Comparison of ENCODE assay signal across 12 mouse cellular contexts in the genomic region with DNA sequence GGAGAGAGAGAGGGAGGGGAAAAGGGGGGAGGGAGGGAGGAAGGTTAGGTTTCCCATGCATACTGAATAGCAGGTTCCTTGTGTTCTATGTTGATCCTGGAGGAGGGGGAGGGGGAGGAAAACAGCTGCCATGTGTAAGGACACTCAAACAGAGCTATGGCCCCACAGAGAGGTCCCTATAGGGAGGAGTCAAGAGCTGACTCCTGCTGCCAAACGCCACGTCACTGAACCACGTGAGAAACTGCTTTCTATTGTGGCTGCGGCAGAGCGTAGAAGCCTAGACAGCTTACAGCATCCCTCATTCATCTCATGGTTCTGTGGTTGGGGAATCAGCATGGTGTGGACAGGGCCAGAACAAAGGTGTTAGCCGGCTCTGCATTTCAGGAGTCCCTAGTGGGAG. TPM values are rescaled to one million over a fixed set of nuclear protein-coding genes. Genes with fewer than 3 reads are reported as not detected.
DNase-seq lines count a peak whose midpoint lies in the region; ATAC-seq and TF ChIP-seq lines count a peak whose summit lies in the region.
"Had no signal": no experiment of that assay in that cellular context is flagged by ENCODE, and none has a peak within 500 bp of the region (broad histone marks: within the 10 kb centered on the region; RNA-seq: fewer than 3 reads in every experiment).

No protein-coding gene starts in this region.

- TF ChIP-seq CTCF in forebrain, postnatal 0 days (IDR thresholded peaks at IDR 0.05; ENCODE audit: low read depth): no peak

- peak; percentile 83 for ATAC-seq in kidney, embryonic 14.5 days (ENCODE audit: low FRiP score, low TSS enrichment)
- peak; percentile 91 for ATAC-seq in forebrain, postnatal 0 days
- peak; percentile 82 for ATAC-seq in midbrain, embryonic 14.5 days (ENCODE audit: low FRiP score, low TSS enrichment)

- H3K4me2 ChIP-seq in kidney, embryonic 14.5 days (replicated peaks; ENCODE audit: low read depth, low read length): no peak overlapping the region
- no peak overlapping the region for H3K4me2 ChIP-seq in forebrain, postnatal 0 days (ENCODE audit: low read depth)
- no peak overlapping the region for H3K4me2 ChIP-seq in midbrain, embryonic 14.5 days (ENCODE audit: low read length)
- H3K4me2 ChIP-seq: heart, embryonic 11.5 days had no signal

- H3K4me3 ChIP-seq in kidney, embryonic 14.5 days (ENCODE audit: low read length): no peak overlapping the region
- no peak overlapping the region for H3K4me3 ChIP-seq in forebrain, postnatal 0 days (ENCODE audit: low read depth, low read length)
- H3K4me3 ChIP-seq in midbrain, embryonic 14.5 days (replicated peaks; ENCODE audit: low read depth, low read length): no peak overlapping the region

- no peak overlapping the region for H3K27ac ChIP-seq in kidney, embryonic 14.5 days (ENCODE audit: low read depth, low read length)
- H3K27ac ChIP-seq in forebrain, postnatal 0 days (ENCODE audit: low read depth, low read length): peak overlapping the region; percentile 64
- H3K27ac ChIP-seq in midbrain, embryonic 14.5 days (replicated peaks; ENCODE audit: low read depth, low read length): peak overlapping the region; percentile 70; the same call in 1 of the 2 replicates

- no peak for DNase-seq in kidney, adult 11 months
- DNase-seq in brain, adult 2 months (ENCODE audit: low read depth, low spot score): peak; percentile 60
- DNase-seq in forebrain, postnatal 0 days: peak; percentile 79
- DNase-seq in midbrain, embryonic 14.5 days: peak; percentile 83
- no peak for DNase-seq in layer of hippocampus, adult 8-10 months (ENCODE audit: low spot score in 2 of 2)
- DNase-seq in heart, adult 18-20 months: no peak
- DNase-seq in right cerebral cortex, postnatal 25 days: no peak
- DNase-seq: lung, postnatal 10 days had no signal

- H3K27me3 ChIP-seq in kidney, embryonic 14.5 days (ENCODE audit: control insufficient read depth, insufficient read depth, low read length): no peaks in the 10 kb centered on the region
- H3K27me3 ChIP-seq in forebrain, postnatal 0 days (ENCODE audit: insufficient read depth, low read length): no peaks in the 10 kb centered on the region
- no peaks in the 10 kb centered on the region for H3K27me3 ChIP-seq in midbrain, embryonic 14.5 days (ENCODE audit: control insufficient read depth, insufficient read depth, low read length)

- 0 out of 2 replicates have a peak, but pooled peaks cover 2% of the 10 kb centered on the region for H3K9me3 ChIP-seq in kidney, embryonic 14.5 days (ENCODE audit: control insufficient read depth, low read length)
- H3K9me3 ChIP-seq in forebrain, postnatal 0 days (ENCODE audit: low read length): no peaks in the 10 kb centered on the region
- no peaks in the 10 kb centered on the region for H3K9me3 ChIP-seq in midbrain, embryonic 14.5 days (ENCODE audit: control insufficient read depth, low read length)

- H3K9ac ChIP-seq in kidney, embryonic 14.5 days (ENCODE audit: low read depth, low read length): no peak overlapping the region
- H3K9ac ChIP-seq in forebrain, postnatal 0 days: no peak overlapping the region
- H3K9ac ChIP-seq in midbrain, embryonic 14.5 days (replicated peaks; ENCODE audit: low read length): peak overlapping the region; percentile 24; the same call in 1 of the 2 replicates

- no peaks in the 10 kb centered on the region for H3K4me1 ChIP-seq in kidney, embryonic 14.5 days (ENCODE audit: control insufficient read depth, insufficient read depth, low read length)
- peaks cover 17% of the 10 kb centered on the region; the same call in 1 of the 2 replicates for H3K4me1 ChIP-seq in forebrain, postnatal 0 days (ENCODE audit: insufficient read depth)
- 0 out of 2 replicates have a peak, but pooled peaks cover 6% of the 10 kb centered on the region for H3K4me1 ChIP-seq in midbrain, embryonic 14.5 days (ENCODE audit: control insufficient read depth, insufficient read depth, low read length)

- 36% methylated on average over 6 of the region's 6 CpGs for WGBS in kidney, embryonic 14.5 days
- 26% methylated on average over 6 of the region's 6 CpGs for WGBS in forebrain, postnatal 0 days
- 24% methylated on average over 6 of the region's 6 CpGs for WGBS in midbrain, embryonic 14.5 days

- no peaks in the 10 kb centered on the region for H3K36me3 ChIP-seq in kidney, embryonic 14.5 days (ENCODE audit: control insufficient read depth, insufficient read depth, low read length)
- H3K36me3 ChIP-seq in forebrain, postnatal 0 days (ENCODE audit: insufficient read depth): no peaks in the 10 kb centered on the region
- no peaks in the 10 kb centered on the region for H3K36me3 ChIP-seq in midbrain, embryonic 14.5 days (ENCODE audit: control insufficient read depth, insufficient read depth, low read length)

RNA-seq across cellular contexts. Expression of a gene that starts 52.3 kb away (rescaled TPM):
- not detected in 2 replicates for polyA plus RNA-seq in kidney, embryonic 14.5 days (2014; fragmentation: Nextera tagmentation; extraction: Ambion mirVana)
- total RNA-seq in forebrain, postnatal 0 days (2014; rRNA removed): not detected in 2 replicates
- polyA plus RNA-seq in forebrain, postnatal 0 days (2015; fragmentation: Nextera tagmentation; extraction: Ambion mirVana): not detected in 2 replicates
- not detected in 2 replicates for polyA plus RNA-seq in midbrain, embryonic 14.5 days (2014; fragmentation: Nextera tagmentation; extraction: Ambion mirVana)
- total RNA-seq in layer of hippocampus, adult 8-10 months (2022): not detected
- total RNA-seq in heart, adult 18-20 months (2021): not detected
- total RNA-seq: layer of hippocampus, postnatal 14 days had no signal
- polyA plus RNA-seq: heart, embryonic 11.5 days; stomach, embryonic 14.5 days had no signal

Comparison
In these comparisons a context has a peak if more than half of its experiments do, and no peak if none do; other contexts are left out.
1. DNase-seq: peak in brain, adult 2 months (single experiment), forebrain, postnatal 0 days (single experiment) and midbrain, embryonic 14.5 days (single experiment); none in kidney, adult 11 months (single experiment), layer of hippocampus, adult 8-10 months (0 of 2), heart, adult 18-20 months (0 of 2) and right cerebral cortex, postnatal 25 days (single experiment).
2. Peak in every context shown above with its lines, with median percentiles within 50 percentile points of each other: ATAC-seq.